Mouse (Mus musculus): Measurements from ENCODE around the gene Dach2. TPM values are rescaled to one million over a fixed set of nuclear protein-coding genes. Genes with fewer than 3 reads are reported as not detected.
A peak's percentile ranks its signal among the peaks of the same experiment; 100 is the strongest.
"Not testable (repeated sequence)": the region's sequence is repeated elsewhere in the genome, so short reads cannot be mapped to it uniquely, and the experiment has no call there.

Gene Dach2
- total RNA-seq (2014; rRNA removed) (not detected in 2 replicates), polyA plus RNA-seq (2012; rRNA removed) (not detected in 2 replicates)

DNA sequence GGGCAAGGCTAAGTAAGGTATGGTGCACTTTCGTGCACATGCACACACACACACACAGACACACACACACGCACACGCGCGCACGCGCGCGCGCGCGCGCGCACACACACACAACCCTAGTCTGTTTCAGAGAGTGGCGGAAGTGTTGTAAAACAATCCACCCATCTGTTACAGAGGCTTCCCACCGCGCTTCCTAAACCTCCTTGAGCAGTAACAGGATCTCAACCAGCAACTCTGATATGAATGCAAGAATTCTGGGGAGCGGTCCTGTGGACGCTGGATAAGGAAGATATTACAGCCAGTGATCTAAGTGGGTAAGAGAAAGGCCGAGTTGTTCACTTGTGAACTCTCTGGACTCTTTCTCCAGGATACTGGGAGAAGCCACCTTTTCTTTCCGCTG lies at the start of gene Dach2:
TSS of gene Dach2 (plus strand) at position 107 of the 400 bp plus-strand sequence.
- H3K4me3 ChIP-seq (ENCODE audit: insufficient read depth, low read depth, low read length), result peak within 1 kb of the TSS; percentile 53
- 1% methylated on average over 18 of the region's 21 CpGs for WGBS
- no peaks in the 10 kb centered on the region for H3K27me3 ChIP-seq (ENCODE audit: control insufficient read depth, insufficient read depth, low read length)
- H3K9ac ChIP-seq (ENCODE audit: low read depth, low read length), result no peak within 1 kb of the TSS
- peaks cover 5% of the 10 kb centered on the region; the same call in 1 of the 2 replicates for H3K4me1 ChIP-seq (ENCODE audit: control insufficient read depth, insufficient read depth, low read length)
- no peak within 1 kb of the TSS for H3K27ac ChIP-seq (replicated peaks; ENCODE audit: insufficient read depth, low read depth, low read length)
- H3K36me3 ChIP-seq (ENCODE audit: control insufficient read depth, insufficient read depth, low read length), result no peaks in the 10 kb centered on the region
- no peak for TF ChIP-seq POLR2A (IDR thresholded peaks at IDR 0.05; ENCODE audit: extremely low read depth, insufficient read depth, low read length)
- TF ChIP-seq CTCF (IDR thresholded peaks at IDR 0.05; ENCODE audit: low read depth, low read length), result no peak
- H3K79me2 ChIP-seq (ENCODE audit: control insufficient read depth, insufficient read depth, low read length), result no peaks in the 10 kb centered on the region
- DNase-seq (ENCODE audit: extremely low read depth, low read depth, low spot score), result peak; percentile 1

DNA sequence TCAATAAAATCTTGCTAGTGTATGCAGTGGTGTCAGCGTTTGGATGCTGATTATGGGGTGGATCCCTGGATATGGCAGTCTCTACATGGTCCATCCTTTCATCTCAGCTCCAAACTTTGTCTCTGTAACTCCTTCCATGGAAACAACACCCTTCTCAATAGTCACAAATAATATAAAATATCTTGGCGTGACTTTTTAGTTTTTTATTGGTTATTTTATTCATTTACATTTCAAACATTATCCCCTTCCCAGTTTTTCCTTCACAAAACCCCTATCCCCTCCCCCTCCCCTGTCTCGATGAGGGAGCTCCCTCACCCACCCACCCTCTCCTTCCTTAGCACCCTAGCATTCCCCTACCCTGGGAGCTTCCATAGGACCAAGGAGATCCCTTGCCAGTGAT lies 44.9 kb upstream of the Dach2 start:
- not testable (repeated sequence) for H3K4me1 ChIP-seq (ENCODE audit: control insufficient read depth, insufficient read depth, low read length); H3K79me2 ChIP-seq (ENCODE audit: control insufficient read depth, insufficient read depth, low read length); H3K27me3 ChIP-seq (ENCODE audit: control insufficient read depth, insufficient read depth, low read length); H3K4me3 ChIP-seq (ENCODE audit: insufficient read depth, low read depth, low read length); H3K36me3 ChIP-seq (ENCODE audit: control insufficient read depth, insufficient read depth, low read length); H3K27ac ChIP-seq (replicated peaks; ENCODE audit: insufficient read depth, low read depth, low read length); H3K9ac ChIP-seq (ENCODE audit: low read depth, low read length); DNase-seq (ENCODE audit: extremely low read depth, low read depth, low spot score)
- 80% methylated on average over 2 of the region's 3 CpGs for WGBS

DNA sequence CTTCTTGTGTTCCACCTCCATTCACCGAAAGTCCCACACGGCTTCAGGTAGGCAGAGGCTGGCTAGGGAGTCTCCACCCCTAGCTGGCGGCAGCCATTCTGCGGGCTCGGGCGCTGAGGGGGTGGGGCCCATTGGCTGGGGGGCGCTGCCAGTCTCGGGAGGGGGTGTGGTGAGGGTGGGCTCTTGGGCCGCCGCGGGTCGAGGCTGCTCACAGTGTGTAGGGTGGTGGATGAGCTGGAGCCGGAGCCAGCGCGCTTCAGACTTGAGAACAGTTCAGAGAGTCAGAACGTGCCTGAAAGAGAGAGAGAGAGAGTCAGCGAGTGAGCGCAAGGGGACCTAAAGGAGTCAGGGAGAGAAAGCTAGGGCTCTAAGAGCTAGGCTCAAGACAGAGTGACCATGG lies 721 bp downstream of the Dach2 start:
- Histone ChIP-seq H3K4me3 (ENCODE audit: insufficient read depth, low read depth, low read length) (peak overlapping the region; percentile 53; the same call in 1 of the 2 replicates), H3K27me3 (ENCODE audit: control insufficient read depth, insufficient read depth, low read length) (no peaks in the 10 kb centered on the region), H3K36me3 (ENCODE audit: control insufficient read depth, insufficient read depth, low read length) (no peaks in the 10 kb centered on the region), H3K4me1 (ENCODE audit: control insufficient read depth, insufficient read depth, low read length) (peaks cover 5% of the 10 kb centered on the region; the same call in 1 of the 2 replicates), H3K9ac (ENCODE audit: low read depth, low read length) (no peak overlapping the region), H3K79me2 (ENCODE audit: control insufficient read depth, insufficient read depth, low read length) (no peaks in the 10 kb centered on the region), H3K27ac (replicated peaks; ENCODE audit: insufficient read depth, low read depth, low read length) (no peak overlapping the region)
- 0% methylated on average over 13 of the region's 18 CpGs for WGBS
- peak; percentile 20 for DNase-seq (ENCODE audit: extremely low read depth, low read depth, low spot score)
- no peak for TF ChIP-seq POLR2A (IDR thresholded peaks at IDR 0.05; ENCODE audit: extremely low read depth, insufficient read depth, low read length)
- TF ChIP-seq CTCF (IDR thresholded peaks at IDR 0.05; ENCODE audit: low read depth, low read length), result no peak

DNA sequence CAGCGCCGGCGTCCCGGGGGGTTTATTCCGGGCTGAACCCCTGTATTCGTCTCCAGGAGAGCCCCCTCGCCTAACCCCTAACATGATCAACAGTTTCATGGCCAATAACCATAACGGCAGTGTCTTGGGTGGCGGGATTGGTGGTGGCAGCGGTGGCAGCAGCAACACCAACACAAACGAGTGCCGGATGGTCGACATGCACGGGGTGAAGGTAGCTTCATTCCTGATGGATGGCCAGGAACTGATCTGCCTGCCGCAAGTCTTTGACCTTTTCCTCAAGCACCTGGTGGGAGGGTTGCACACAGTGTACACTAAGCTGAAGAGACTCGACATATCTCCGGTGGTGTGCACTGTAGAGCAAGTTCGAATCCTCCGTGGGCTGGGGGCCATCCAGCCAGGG lies 1.2 kb downstream of the Dach2 start:
- peaks cover 5% of the 10 kb centered on the region; the same call in 1 of the 2 replicates for H3K4me1 ChIP-seq (ENCODE audit: control insufficient read depth, insufficient read depth, low read length)
- 2% methylated on average over 19 of the region's 19 CpGs for WGBS
- TF ChIP-seq POLR2A (IDR thresholded peaks at IDR 0.05; ENCODE audit: extremely low read depth, insufficient read depth, low read length), result no peak
- TF ChIP-seq CTCF (IDR thresholded peaks at IDR 0.05; ENCODE audit: low read depth, low read length), result no peak

DNA sequence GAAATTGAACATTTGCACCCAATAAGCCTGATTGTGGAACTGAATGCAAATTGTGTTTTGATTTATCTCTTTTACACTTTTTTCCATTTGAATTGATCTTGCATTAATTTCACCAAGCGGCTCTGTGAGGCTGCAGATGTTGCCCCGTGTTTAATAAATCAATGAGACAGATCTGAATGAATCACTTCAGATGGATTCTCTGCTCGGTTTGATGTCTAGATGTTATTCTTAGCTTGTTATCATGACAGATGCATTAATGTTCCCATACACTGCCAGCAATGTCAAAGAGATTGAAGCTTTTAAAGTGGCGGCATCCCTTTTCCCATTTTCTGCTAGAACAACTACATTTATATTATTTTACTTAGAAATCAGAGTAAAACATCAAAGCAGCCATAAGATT lies 7.0 kb downstream of the Dach2 start:
- DNase-seq (ENCODE audit: extremely low read depth, low read depth, low spot score), result no peak
- no peak overlapping the region for H3K4me3 ChIP-seq (ENCODE audit: insufficient read depth, low read depth, low read length)
- H3K4me1 ChIP-seq (ENCODE audit: control insufficient read depth, insufficient read depth, low read length), result no peaks in the 10 kb centered on the region
- TF ChIP-seq CTCF (IDR thresholded peaks at IDR 0.05; ENCODE audit: low read depth, low read length) (no peak), POLR2A (IDR thresholded peaks at IDR 0.05; ENCODE audit: extremely low read depth, insufficient read depth, low read length) (no peak)
- H3K79me2 ChIP-seq (ENCODE audit: control insufficient read depth, insufficient read depth, low read length), result no peaks in the 10 kb centered on the region
- WGBS, result 77% methylated on average over 4 of the region's 4 CpGs
- no peak overlapping the region for H3K9ac ChIP-seq (ENCODE audit: low read depth, low read length)
- H3K27me3 ChIP-seq (ENCODE audit: control insufficient read depth, insufficient read depth, low read length), result no peaks in the 10 kb centered on the region
- H3K36me3 ChIP-seq (ENCODE audit: control insufficient read depth, insufficient read depth, low read length), result no peaks in the 10 kb centered on the region
- H3K27ac ChIP-seq (replicated peaks; ENCODE audit: insufficient read depth, low read depth, low read length), result no peak overlapping the region

More for the DNA sequence above, 1.2 kb downstream of the Dach2 start:
- Histone ChIP-seq H3K9ac (ENCODE audit: low read depth, low read length) (no peak overlapping the region), H3K27me3 (ENCODE audit: control insufficient read depth, insufficient read depth, low read length) (no peaks in the 10 kb centered on the region), H3K36me3 (ENCODE audit: control insufficient read depth, insufficient read depth, low read length) (no peaks in the 10 kb centered on the region), H3K4me3 (ENCODE audit: insufficient read depth, low read depth, low read length) (peak overlapping the region; percentile 53; the same call in 1 of the 2 replicates), H3K27ac (replicated peaks; ENCODE audit: insufficient read depth, low read depth, low read length) (no peak overlapping the region), H3K79me2 (ENCODE audit: control insufficient read depth, insufficient read depth, low read length) (no peaks in the 10 kb centered on the region)
- DNase-seq (ENCODE audit: extremely low read depth, low read depth, low spot score), result no peak

DNA sequence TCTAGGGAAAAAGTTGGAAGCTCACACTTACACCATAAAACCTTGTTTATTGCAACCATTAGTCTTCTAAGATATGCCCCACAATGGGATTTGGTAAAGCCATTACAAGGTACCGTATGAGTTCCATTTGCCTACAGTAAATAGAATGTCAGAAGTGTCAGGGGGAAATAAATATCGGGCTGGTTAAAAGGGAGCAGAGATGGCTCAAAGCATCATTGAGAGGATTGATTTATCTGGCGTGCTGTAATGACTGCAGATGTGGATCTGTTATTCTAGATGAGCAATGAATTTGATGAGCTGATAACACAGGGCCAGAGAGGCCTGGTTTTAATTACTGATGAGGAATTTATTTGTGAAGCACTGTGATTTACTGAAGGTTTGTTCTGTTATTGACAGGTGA lies 40.8 kb downstream of the Dach2 start:
- no peaks in the 10 kb centered on the region for H3K79me2 ChIP-seq (ENCODE audit: control insufficient read depth, insufficient read depth, low read length)
- H3K4me1 ChIP-seq (ENCODE audit: control insufficient read depth, insufficient read depth, low read length), result no peaks in the 10 kb centered on the region
- no peak for TF ChIP-seq CTCF (IDR thresholded peaks at IDR 0.05; ENCODE audit: low read depth, low read length)
- no peak for TF ChIP-seq POLR2A (IDR thresholded peaks at IDR 0.05; ENCODE audit: extremely low read depth, insufficient read depth, low read length)
- WGBS, result 78% methylated on average over 3 of the region's 3 CpGs
- H3K27me3 ChIP-seq (ENCODE audit: control insufficient read depth, insufficient read depth, low read length), result no peaks in the 10 kb centered on the region
- H3K27ac ChIP-seq (replicated peaks; ENCODE audit: insufficient read depth, low read depth, low read length), result no peak overlapping the region
- H3K36me3 ChIP-seq (ENCODE audit: control insufficient read depth, insufficient read depth, low read length), result no peaks in the 10 kb centered on the region
- no peak for DNase-seq (ENCODE audit: extremely low read depth, low read depth, low spot score)
- H3K9ac ChIP-seq (ENCODE audit: low read depth, low read length), result no peak overlapping the region
- H3K4me3 ChIP-seq (ENCODE audit: insufficient read depth, low read depth, low read length), result no peak overlapping the region
